Mouse (Mus musculus): ENCODE measurements around the gene Map3k14.

- TF ChIP-seq GATA1 (IDR thresholded peaks at IDR 0.05; ENCODE audit: low read length) (no peak), TAL1 (IDR thresholded peaks at IDR 0.05; ENCODE audit: low read length) (no peak)
Observed at GRCm38 (mm10) chr11:103267346-103268219, at the start of gene Map3k14.
